Mouse (Mus musculus): ENCODE results near the gene Best1. TPM values are rescaled to one million over a fixed set of nuclear protein-coding genes. Genes with fewer than 3 reads are reported as not detected.

The Best1 gene
- polyA plus RNA-seq, 1 experiment from 2014 or later, result 1.5 TPM

DNA sequence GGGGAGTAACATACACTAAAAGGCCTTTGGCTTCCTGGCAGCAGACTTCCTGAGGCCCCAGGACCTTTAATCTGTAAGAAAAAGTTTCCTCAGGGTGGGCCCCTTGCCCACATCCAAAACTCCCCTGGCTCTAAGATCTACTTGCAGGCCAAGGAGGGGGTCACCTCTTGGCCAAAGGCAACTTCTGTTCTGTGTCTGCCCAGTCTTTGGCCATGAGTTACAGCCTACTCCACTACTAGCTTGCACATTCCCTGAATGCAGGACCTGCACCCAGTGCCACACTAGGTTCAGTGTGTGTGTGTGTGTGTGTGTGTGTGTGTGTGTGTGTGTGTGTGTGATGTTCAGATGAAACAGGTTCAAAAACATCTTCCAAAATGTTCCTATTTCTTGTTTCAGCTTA is 13.8 kb downstream of the Best1 start:
- H3K4me2 ChIP-seq (ENCODE audit: low read length), result no peak overlapping the region
- peaks cover 14% of the 10 kb centered on the region for H3K4me1 ChIP-seq (replicated peaks; ENCODE audit: control insufficient read depth, insufficient read depth, low read length)
- H3K27me3 ChIP-seq (replicated peaks; ENCODE audit: control insufficient read depth, insufficient read depth, low read length), result no peaks in the 10 kb centered on the region
- no peak overlapping the region for H3K9ac ChIP-seq (replicated peaks; ENCODE audit: low read depth, low read length)
- H3K9me3 ChIP-seq (ENCODE audit: control insufficient read depth, low read length), result no peaks in the 10 kb centered on the region
- H3K4me3 ChIP-seq (replicated peaks; ENCODE audit: low read length), result no peak overlapping the region
- H3K27ac ChIP-seq (ENCODE audit: low read length), result no peak overlapping the region
- peaks cover 8% of the 10 kb centered on the region for H3K36me3 ChIP-seq (ENCODE audit: control insufficient read depth, insufficient read depth)
- no peak for ATAC-seq

DNA sequence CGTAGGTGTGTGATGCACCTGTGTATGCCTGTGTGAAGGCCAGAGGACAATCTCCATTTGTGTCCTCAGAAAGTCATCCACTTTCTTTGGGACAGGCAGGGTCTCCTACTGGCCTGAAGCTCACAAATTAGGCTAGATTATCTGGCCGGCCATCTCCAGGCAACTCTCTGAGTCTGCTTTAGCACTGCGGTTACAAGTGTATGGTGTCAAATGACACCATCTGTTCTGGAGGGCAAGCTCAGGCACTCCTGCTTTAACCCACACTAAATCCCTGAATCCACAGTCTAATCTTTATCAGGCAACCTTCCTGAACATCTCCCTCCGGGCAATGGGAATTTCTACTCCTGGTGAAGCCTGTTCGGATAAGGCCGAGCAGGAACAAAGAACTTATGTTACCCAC is 14.2 kb downstream of the Best1 start:
- Histone ChIP-seq H3K27me3 (replicated peaks; ENCODE audit: control insufficient read depth, insufficient read depth, low read length) (no peaks in the 10 kb centered on the region), H3K4me1 (replicated peaks; ENCODE audit: control insufficient read depth, insufficient read depth, low read length) (peaks cover 14% of the 10 kb centered on the region), H3K4me2 (ENCODE audit: low read length) (no peak overlapping the region), H3K9ac (replicated peaks; ENCODE audit: low read depth, low read length) (no peak overlapping the region), H3K36me3 (ENCODE audit: control insufficient read depth, insufficient read depth) (peaks cover 8% of the 10 kb centered on the region), H3K9me3 (ENCODE audit: control insufficient read depth, low read length) (no peaks in the 10 kb centered on the region), H3K27ac (ENCODE audit: low read length) (no peak overlapping the region), H3K4me3 (replicated peaks; ENCODE audit: low read length) (no peak overlapping the region)
- 66% methylated on average over 6 of the region's 6 CpGs for WGBS
- ATAC-seq, result no peak

DNA sequence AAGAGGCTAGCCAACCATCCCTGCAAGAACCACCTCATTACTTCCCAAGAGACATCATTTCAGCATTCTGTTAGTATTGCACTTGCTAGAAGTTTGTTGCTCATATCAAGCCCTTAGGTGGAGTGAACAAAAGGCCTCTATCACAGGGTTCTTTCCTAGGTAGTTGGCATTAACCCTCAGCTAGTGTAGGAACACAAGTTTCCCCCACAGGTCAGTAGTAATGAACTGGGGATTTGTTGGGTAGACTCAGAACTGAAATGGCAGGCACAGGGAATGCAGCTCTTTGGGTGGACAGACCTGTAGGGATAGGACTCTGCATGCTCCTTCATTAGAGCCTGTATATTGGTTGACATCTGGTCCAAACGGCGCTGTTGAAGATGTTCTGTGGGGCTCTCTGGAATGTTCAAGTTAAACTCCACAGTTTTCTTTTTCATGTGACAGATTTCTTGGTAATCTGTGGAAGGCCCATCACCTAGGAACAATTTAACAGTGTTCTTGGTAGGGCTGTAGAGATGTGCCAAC is 15.5 kb downstream of the Best1 start:
- H3K4me3 ChIP-seq (replicated peaks; ENCODE audit: low read length), result no peak overlapping the region
- no peak overlapping the region for H3K9ac ChIP-seq (replicated peaks; ENCODE audit: low read depth, low read length)
- peaks cover 8% of the 10 kb centered on the region for H3K36me3 ChIP-seq (ENCODE audit: control insufficient read depth, insufficient read depth)
- no peak for ATAC-seq
- H3K4me2 ChIP-seq (ENCODE audit: low read length), result no peak overlapping the region
- H3K4me1 ChIP-seq (replicated peaks; ENCODE audit: control insufficient read depth, insufficient read depth, low read length), result peaks cover 19% of the 10 kb centered on the region
- 98% methylated on average over 2 of the region's 2 CpGs for WGBS
- no peak overlapping the region for H3K27ac ChIP-seq (ENCODE audit: low read length)
- H3K27me3 ChIP-seq (replicated peaks; ENCODE audit: control insufficient read depth, insufficient read depth, low read length), result no peaks in the 10 kb centered on the region
- H3K9me3 ChIP-seq (ENCODE audit: control insufficient read depth, low read length), result no peaks in the 10 kb centered on the region

- 95% methylated on average over 6 of the region's 6 CpGs for WGBS
Observed at GRCm38 (mm10) chr19:9985190-9985899, 16.1 kb downstream of the Best1 start.

GRCm38 (mm10) chr19:9984111-9985055 is 17.1 kb downstream of the Best1 start:
- Histone ChIP-seq H3K27me3 (replicated peaks; ENCODE audit: control insufficient read depth, insufficient read depth, low read length) (no peaks in the 10 kb centered on the region), H3K9ac (replicated peaks; ENCODE audit: low read depth, low read length) (no peak overlapping the region), H3K27ac (ENCODE audit: low read length) (no peak overlapping the region), H3K4me2 (ENCODE audit: low read length) (peak overlapping the region; percentile 89), H3K4me3 (replicated peaks; ENCODE audit: low read length) (no peak overlapping the region), H3K4me1 (replicated peaks; ENCODE audit: control insufficient read depth, insufficient read depth, low read length) (peaks cover 19% of the 10 kb centered on the region), H3K36me3 (ENCODE audit: control insufficient read depth, insufficient read depth) (peaks cover 8% of the 10 kb centered on the region), H3K9me3 (ENCODE audit: control insufficient read depth, low read length) (no peaks in the 10 kb centered on the region)
- no peak for ATAC-seq
- WGBS, result 93% methylated on average over 20 of the region's 20 CpGs

More at GRCm38 (mm10) chr19:9985190-9985899, 16.1 kb downstream of the Best1 start:
- Histone ChIP-seq H3K27ac (ENCODE audit: low read length) (no peak overlapping the region), H3K9ac (replicated peaks; ENCODE audit: low read depth, low read length) (no peak overlapping the region), H3K36me3 (ENCODE audit: control insufficient read depth, insufficient read depth) (peaks cover 8% of the 10 kb centered on the region), H3K4me2 (ENCODE audit: low read length) (no peak overlapping the region), H3K9me3 (ENCODE audit: control insufficient read depth, low read length) (no peaks in the 10 kb centered on the region), H3K4me3 (replicated peaks; ENCODE audit: low read length) (no peak overlapping the region), H3K4me1 (replicated peaks; ENCODE audit: control insufficient read depth, insufficient read depth, low read length) (peaks cover 19% of the 10 kb centered on the region), H3K27me3 (replicated peaks; ENCODE audit: control insufficient read depth, insufficient read depth, low read length) (no peaks in the 10 kb centered on the region)
- no peak for ATAC-seq

DNA sequence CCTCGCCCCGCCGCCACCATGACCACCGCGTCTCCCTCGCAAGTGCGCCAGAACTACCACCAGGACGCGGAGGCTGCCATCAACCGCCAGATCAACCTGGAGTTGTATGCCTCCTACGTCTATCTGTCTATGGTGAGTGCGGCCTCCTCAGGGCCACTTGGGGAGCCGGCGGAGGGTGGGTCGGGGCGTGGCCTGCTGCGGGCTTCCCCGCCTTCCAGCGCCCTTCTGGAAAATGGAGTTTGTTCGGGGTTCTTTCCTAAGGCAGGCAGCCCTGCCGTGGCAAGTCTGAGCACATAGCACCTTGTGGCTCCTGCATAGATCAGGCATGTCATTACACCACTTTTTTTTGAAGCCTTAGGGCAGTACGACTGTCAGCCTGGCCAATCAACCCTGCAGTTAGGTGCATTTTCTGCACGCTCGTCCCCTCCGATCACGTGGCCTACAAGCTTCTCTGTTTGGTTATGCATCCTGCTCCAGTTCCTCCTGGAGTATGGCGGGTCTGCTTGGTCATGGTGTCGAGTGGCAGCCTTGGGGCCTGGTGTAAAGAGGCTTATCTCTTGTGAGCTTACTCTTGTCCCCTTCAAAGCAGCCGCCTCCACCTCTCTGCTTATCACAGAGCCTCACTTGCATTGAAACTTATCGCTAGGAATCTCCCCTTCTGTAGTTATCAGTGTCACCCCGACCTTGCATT is 18.4 kb downstream of the Best1 start:
- no peaks in the 10 kb centered on the region for H3K27me3 ChIP-seq (replicated peaks; ENCODE audit: control insufficient read depth, insufficient read depth, low read length)
- H3K9ac ChIP-seq (replicated peaks; ENCODE audit: low read depth, low read length), result peak overlapping the region; percentile 90
- ATAC-seq, result peak; percentile 71
- under 1% methylated on average over 31 of the region's 31 CpGs for WGBS
- H3K4me3 ChIP-seq (replicated peaks; ENCODE audit: low read length), result peak overlapping the region; percentile 86
- peaks cover 21% of the 10 kb centered on the region for H3K4me1 ChIP-seq (replicated peaks; ENCODE audit: control insufficient read depth, insufficient read depth, low read length)
- peak overlapping the region; percentile 89 for H3K4me2 ChIP-seq (ENCODE audit: low read length)
- H3K27ac ChIP-seq (ENCODE audit: low read length), result peak overlapping the region; percentile 93
- peaks cover 8% of the 10 kb centered on the region for H3K36me3 ChIP-seq (ENCODE audit: control insufficient read depth, insufficient read depth)
- no peaks in the 10 kb centered on the region for H3K9me3 ChIP-seq (ENCODE audit: control insufficient read depth, low read length)

- Histone ChIP-seq H3K9me3 (ENCODE audit: control insufficient read depth, low read length) (no peaks in the 10 kb centered on the region), H3K4me2 (ENCODE audit: low read length) (peak overlapping the region; percentile 89), H3K27ac (ENCODE audit: low read length) (peak overlapping the region; percentile 95), H3K9ac (replicated peaks; ENCODE audit: low read depth, low read length) (peak overlapping the region; percentile 90), H3K4me1 (replicated peaks; ENCODE audit: control insufficient read depth, insufficient read depth, low read length) (peaks cover 21% of the 10 kb centered on the region), H3K36me3 (ENCODE audit: control insufficient read depth, insufficient read depth) (peaks cover 8% of the 10 kb centered on the region), H3K27me3 (replicated peaks; ENCODE audit: control insufficient read depth, insufficient read depth, low read length) (no peaks in the 10 kb centered on the region), H3K4me3 (replicated peaks; ENCODE audit: low read length) (peak overlapping the region; percentile 86)
- ATAC-seq, result peak; percentile 98
- under 1% methylated on average over 59 of the region's 59 CpGs for WGBS
Observed at GRCm38 (mm10) chr19:9982151-9982851, 19.1 kb downstream of the Best1 start.

- peak overlapping the region; percentile 77 for H3K4me2 ChIP-seq (ENCODE audit: low read length)
- peak overlapping the region; percentile 95 for H3K27ac ChIP-seq (ENCODE audit: low read length)
- H3K9me3 ChIP-seq (ENCODE audit: control insufficient read depth, low read length), result no peaks in the 10 kb centered on the region
- no peaks in the 10 kb centered on the region for H3K27me3 ChIP-seq (replicated peaks; ENCODE audit: control insufficient read depth, insufficient read depth, low read length)
- H3K36me3 ChIP-seq (ENCODE audit: control insufficient read depth, insufficient read depth), result peaks cover 8% of the 10 kb centered on the region
- ATAC-seq, result no peak
- H3K9ac ChIP-seq (replicated peaks; ENCODE audit: low read depth, low read length), result peak overlapping the region; percentile 71
- peaks cover 21% of the 10 kb centered on the region for H3K4me1 ChIP-seq (replicated peaks; ENCODE audit: control insufficient read depth, insufficient read depth, low read length)
- peak overlapping the region; percentile 86 for H3K4me3 ChIP-seq (replicated peaks; ENCODE audit: low read length)
- 68% methylated on average over 4 of the region's 4 CpGs for WGBS
Observed at GRCm38 (mm10) chr19:9981621-9982020, 19.8 kb downstream of the Best1 start.

Measured in forebrain, embryonic 16.5 days (tissue).